Mouse (Mus musculus): ENCODE measurements around the gene Yars. TPM values are rescaled to one million over a fixed set of nuclear protein-coding genes. Genes with fewer than 3 reads are reported as not detected.
A peak's percentile ranks its signal among the peaks of the same experiment; 100 is the strongest.

The Yars gene
- polyA plus RNA-seq, 1 experiment from 2014 or later, result 55.4 TPM

- no peaks in the 10 kb centered on the region for H3K9me3 ChIP-seq (replicated peaks; ENCODE audit: control insufficient read depth, low read length)
- no peak within 1 kb of the TSS for H3K9ac ChIP-seq (ENCODE audit: low read depth, low read length)
- H3K27ac ChIP-seq (ENCODE audit: low read depth, low read length), result no peak within 1 kb of the TSS
- H3K36me3 ChIP-seq (ENCODE audit: control insufficient read depth, insufficient read depth, low read length), result no peaks in the 10 kb centered on the region
- WGBS (ENCODE audit: insufficient replicate concordance), result 19% methylated on average over 2 of the region's 4 CpGs
- H3K27me3 ChIP-seq (ENCODE audit: control insufficient read depth, insufficient read depth, low read length), result peaks cover 37% of the 10 kb centered on the region
- ATAC-seq (replicated peaks; ENCODE audit: insufficient number of reproducible peaks, low FRiP score, low TSS enrichment), result no peak
- peaks cover 12% of the 10 kb centered on the region for H3K4me1 ChIP-seq (ENCODE audit: control insufficient read depth, insufficient read depth, low read length)
- H3K4me2 ChIP-seq, result no peak within 1 kb of the TSS
- H3K4me3 ChIP-seq (ENCODE audit: low read depth, low read length), result no peak within 1 kb of the TSS
Observed at GRCm38 (mm10) chr4:129261196-129261595, 71.6 kb downstream of the Yars start, which contains the start of gene C77080. Gene C77080, minus strand, starts transcription at chr4:129261404.

GRCm38 (mm10) chr4:129263225-129264021 is 73.9 kb downstream of the Yars start:
- peak overlapping the region; percentile 41 for H3K27ac ChIP-seq (ENCODE audit: low read depth, low read length)
- H3K27me3 ChIP-seq (ENCODE audit: control insufficient read depth, insufficient read depth, low read length), result peaks cover 45% of the 10 kb centered on the region
- no peaks in the 10 kb centered on the region for H3K36me3 ChIP-seq (ENCODE audit: control insufficient read depth, insufficient read depth, low read length)
- H3K4me1 ChIP-seq (ENCODE audit: control insufficient read depth, insufficient read depth, low read length), result peaks cover 3% of the 10 kb centered on the region; the same call in 1 of the 2 replicates
- ATAC-seq (replicated peaks; ENCODE audit: insufficient number of reproducible peaks, low FRiP score, low TSS enrichment), result peak; percentile 72
- 20% methylated on average over 19 of the region's 19 CpGs for WGBS (ENCODE audit: insufficient replicate concordance)
- peak overlapping the region; percentile 40 for H3K4me2 ChIP-seq
- H3K9me3 ChIP-seq (replicated peaks; ENCODE audit: control insufficient read depth, low read length), result no peaks in the 10 kb centered on the region
- no peak overlapping the region for H3K4me3 ChIP-seq (ENCODE audit: low read depth, low read length)
- no peak overlapping the region for H3K9ac ChIP-seq (ENCODE audit: low read depth, low read length)

GRCm38 (mm10) chr4:129266191-129266590 is 76.6 kb downstream of the Yars start:
- no peak for ATAC-seq (replicated peaks; ENCODE audit: insufficient number of reproducible peaks, low FRiP score, low TSS enrichment)
- Histone ChIP-seq H3K9me3 (replicated peaks; ENCODE audit: control insufficient read depth, low read length) (no peaks in the 10 kb centered on the region), H3K4me1 (ENCODE audit: control insufficient read depth, insufficient read depth, low read length) (peaks cover 3% of the 10 kb centered on the region; the same call in 1 of the 2 replicates), H3K4me2 (no peak overlapping the region), H3K27ac (ENCODE audit: low read depth, low read length) (no peak overlapping the region), H3K27me3 (ENCODE audit: control insufficient read depth, insufficient read depth, low read length) (peaks cover 34% of the 10 kb centered on the region), H3K4me3 (ENCODE audit: low read depth, low read length) (no peak overlapping the region), H3K9ac (ENCODE audit: low read depth, low read length) (no peak overlapping the region), H3K36me3 (ENCODE audit: control insufficient read depth, insufficient read depth, low read length) (no peaks in the 10 kb centered on the region)
- WGBS (ENCODE audit: insufficient replicate concordance), result 75% methylated on average over 4 of the region's 4 CpGs

GRCm38 (mm10) chr4:129266821-129267220 is 77.3 kb downstream of the Yars start:
- no peak for ATAC-seq (replicated peaks; ENCODE audit: insufficient number of reproducible peaks, low FRiP score, low TSS enrichment)
- Histone ChIP-seq H3K27me3 (ENCODE audit: control insufficient read depth, insufficient read depth, low read length) (peaks cover 29% of the 10 kb centered on the region), H3K4me1 (ENCODE audit: control insufficient read depth, insufficient read depth, low read length) (peaks cover 3% of the 10 kb centered on the region; the same call in 1 of the 2 replicates), H3K4me2 (no peak overlapping the region), H3K4me3 (ENCODE audit: low read depth, low read length) (no peak overlapping the region), H3K27ac (ENCODE audit: low read depth, low read length) (no peak overlapping the region), H3K9me3 (replicated peaks; ENCODE audit: control insufficient read depth, low read length) (no peaks in the 10 kb centered on the region), H3K9ac (ENCODE audit: low read depth, low read length) (no peak overlapping the region), H3K36me3 (ENCODE audit: control insufficient read depth, insufficient read depth, low read length) (no peaks in the 10 kb centered on the region)
- WGBS (ENCODE audit: insufficient replicate concordance), result 85% methylated on average over 5 of the region's 5 CpGs

GRCm38 (mm10) chr4:129268698-129269097 is 79.1 kb downstream of the Yars start:
- Histone ChIP-seq H3K4me2 (no peak overlapping the region), H3K36me3 (ENCODE audit: control insufficient read depth, insufficient read depth, low read length) (no peaks in the 10 kb centered on the region), H3K4me3 (ENCODE audit: low read depth, low read length) (no peak overlapping the region), H3K27ac (ENCODE audit: low read depth, low read length) (no peak overlapping the region), H3K27me3 (ENCODE audit: control insufficient read depth, insufficient read depth, low read length) (peaks cover 34% of the 10 kb centered on the region), H3K9ac (ENCODE audit: low read depth, low read length) (no peak overlapping the region), H3K9me3 (replicated peaks; ENCODE audit: control insufficient read depth, low read length) (no peaks in the 10 kb centered on the region), H3K4me1 (ENCODE audit: control insufficient read depth, insufficient read depth, low read length) (peaks cover 1% of the 10 kb centered on the region; the same call in 1 of the 2 replicates)
- 32% methylated on average over 1 of the region's 1 CpGs for WGBS (ENCODE audit: insufficient replicate concordance)
- no peak for ATAC-seq (replicated peaks; ENCODE audit: insufficient number of reproducible peaks, low FRiP score, low TSS enrichment)

Other genes starting within 250 kb of the Yars start
- 4.1 and 4.6 TPM in 2 replicates for gene Azin2, start 227.3 kb upstream of the Yars start, polyA plus RNA-seq (2014; fragmentation: Nextera tagmentation; extraction: Ambion mirVana)
- gene Ak2, start 197.8 kb upstream of the Yars start, polyA plus RNA-seq (2014; fragmentation: Nextera tagmentation; extraction: Ambion mirVana), result 139 and 147 TPM in 2 replicates
- gene Rnf19b, start 131.5 kb upstream of the Yars start, polyA plus RNA-seq (2014; fragmentation: Nextera tagmentation; extraction: Ambion mirVana), result 5.8 and 7.1 TPM in 2 replicates
- gene Tmem54, start 84.2 kb upstream of the Yars start, polyA plus RNA-seq (2014; fragmentation: Nextera tagmentation; extraction: Ambion mirVana), result 0.30 and 0.66 TPM in 2 replicates
- gene Hpca, start 67.7 kb upstream of the Yars start, polyA plus RNA-seq (2014; fragmentation: Nextera tagmentation; extraction: Ambion mirVana), result 1.7 and 2.3 TPM in 2 replicates
- 5.3 and 5.4 TPM in 2 replicates for gene Fndc5, start 52.8 kb upstream of the Yars start, polyA plus RNA-seq (2014; fragmentation: Nextera tagmentation; extraction: Ambion mirVana)
- 18.6 and 18.7 TPM in 2 replicates for gene S100pbp, start within 50 bp of the Yars start, polyA plus RNA-seq (2014; fragmentation: Nextera tagmentation; extraction: Ambion mirVana)
- gene C77080, start 71.6 kb downstream of the Yars start, polyA plus RNA-seq (2014; fragmentation: Nextera tagmentation; extraction: Ambion mirVana), result 0.76 and 1.5 TPM in 2 replicates
- gene Sync, start 97.9 kb downstream of the Yars start, polyA plus RNA-seq (2014; fragmentation: Nextera tagmentation; extraction: Ambion mirVana), result 0.56 and 1.2 TPM in 2 replicates
- gene Rbbp4, start 145.6 kb downstream of the Yars start, polyA plus RNA-seq (2014; fragmentation: Nextera tagmentation; extraction: Ambion mirVana), result 319 and 337 TPM in 2 replicates
- gene Zbtb8os, start 145.9 kb downstream of the Yars start, polyA plus RNA-seq (2014; fragmentation: Nextera tagmentation; extraction: Ambion mirVana), result 54.4 and 56.5 TPM in 2 replicates
- 7.7 and 7.9 TPM in 2 replicates for gene Zbtb8a, start 188.4 kb downstream of the Yars start, polyA plus RNA-seq (2014; fragmentation: Nextera tagmentation; extraction: Ambion mirVana)